Mouse (Mus musculus) cortical plate, adult 2 months (tissue): Measurements from ENCODE around the gene Szrd1. TPM values are rescaled to one million over a fixed set of nuclear protein-coding genes. Genes with fewer than 3 reads are reported as not detected.

Experiments used
- H3K27ac ChIP-seq: fragments of 200-500 bp; 2 replicates; pipeline ENCODE4 v1.5.1; 2012; ENCODE audit warnings: low read length, control low read depth, inconsistent platforms; ENCODE audit not compliant: insufficient read depth
- H3K4me1 ChIP-seq: fragments of 200-500 bp; 2 replicates; pipeline ENCODE4 v1.6.1; 2011; ENCODE audit warnings: low read length; ENCODE audit not compliant: control insufficient read depth, insufficient read depth
- H3K4me3 ChIP-seq: fragments of 200-500 bp; 2 replicates; pipeline ENCODE4 v1.5.1; 2011; ENCODE audit warnings: mild to moderate bottlenecking, low read length, control low read depth; ENCODE audit not compliant: insufficient read depth
- CTCF ChIP-seq: fragments of 200-500 bp; IDR thresholded peaks from 2 replicates; pipeline ENCODE4 v1.5.1; 2011; ENCODE audit warnings: mild to moderate bottlenecking, control low read depth, low read length; ENCODE audit not compliant: insufficient read depth; ENCODE audit errors: extremely low read depth
- POLR2A ChIP-seq: fragments of 200-500 bp; IDR thresholded peaks from 2 replicates; pipeline ENCODE4 v1.6.1; 2011; ENCODE audit warnings: mild to moderate bottlenecking, low read length, control low read depth; ENCODE audit not compliant: insufficient read depth; ENCODE audit errors: extremely low read depth
- polyA plus RNA-seq: library from polyadenylated mRNA; depleted of rRNA; stranded (reverse); fragments of >200 nt; gene quantifications from 2 replicates; pipeline ENCODE4 v1.2.3, GENCODE M21; 2012

The Szrd1 gene
- polyA plus RNA-seq, 1 experiment = 19.4 TPM

- Histone ChIP-seq H3K4me3 (no peak overlapping the region), H3K4me1 (peaks cover 19% of the 10 kb centered on the region), H3K27ac (peak overlapping the region; percentile 27; the same call in 1 of the 2 replicates)
- TF ChIP-seq CTCF (no peak), POLR2A (no peak)
Observed at GRCm38 (mm10) chr4:141134751-141135530, 4.6 kb downstream of the Szrd1 start.

GRCm38 (mm10) chr4:141134031-141134441 is 5.5 kb downstream of the Szrd1 start:
- peak overlapping the region; percentile 27; the same call in 1 of the 2 replicates for H3K27ac ChIP-seq
- H3K4me1 ChIP-seq = peaks cover 19% of the 10 kb centered on the region
- H3K4me3 ChIP-seq = no peak overlapping the region
- no peak for TF ChIP-seq POLR2A

DNA sequence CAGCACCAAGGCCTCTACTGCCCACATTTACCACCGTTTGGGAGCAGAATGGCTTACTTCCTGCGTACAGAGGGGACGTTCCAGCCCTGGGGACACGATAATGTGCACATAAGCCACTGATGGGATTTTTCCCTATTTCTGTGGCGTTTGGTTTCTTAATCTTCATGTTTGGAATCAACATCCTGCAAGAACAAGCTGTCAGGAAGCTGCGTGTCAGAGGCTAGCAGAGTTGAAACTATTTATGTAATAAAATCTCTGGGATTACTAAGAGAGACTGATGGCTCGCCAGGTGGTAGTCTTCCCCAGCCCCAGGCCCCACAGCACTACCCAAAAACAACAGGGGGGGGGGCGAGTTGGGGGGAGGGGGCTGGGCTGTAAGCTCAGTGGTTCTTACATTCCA is 6.3 kb downstream of the Szrd1 start:
- H3K27ac ChIP-seq = no peak overlapping the region
- no peak overlapping the region for H3K4me3 ChIP-seq
- TF ChIP-seq POLR2A (no peak), CTCF (no peak)
- peaks cover 19% of the 10 kb centered on the region for H3K4me1 ChIP-seq

GRCm38 (mm10) chr4:141132191-141132590 is 7.4 kb downstream of the Szrd1 start:
- Histone ChIP-seq H3K4me3 (no peak overlapping the region), H3K27ac (no peak overlapping the region), H3K4me1 (peaks cover 19% of the 10 kb centered on the region)
- TF ChIP-seq CTCF = no peak
- no peak for TF ChIP-seq POLR2A

DNA sequence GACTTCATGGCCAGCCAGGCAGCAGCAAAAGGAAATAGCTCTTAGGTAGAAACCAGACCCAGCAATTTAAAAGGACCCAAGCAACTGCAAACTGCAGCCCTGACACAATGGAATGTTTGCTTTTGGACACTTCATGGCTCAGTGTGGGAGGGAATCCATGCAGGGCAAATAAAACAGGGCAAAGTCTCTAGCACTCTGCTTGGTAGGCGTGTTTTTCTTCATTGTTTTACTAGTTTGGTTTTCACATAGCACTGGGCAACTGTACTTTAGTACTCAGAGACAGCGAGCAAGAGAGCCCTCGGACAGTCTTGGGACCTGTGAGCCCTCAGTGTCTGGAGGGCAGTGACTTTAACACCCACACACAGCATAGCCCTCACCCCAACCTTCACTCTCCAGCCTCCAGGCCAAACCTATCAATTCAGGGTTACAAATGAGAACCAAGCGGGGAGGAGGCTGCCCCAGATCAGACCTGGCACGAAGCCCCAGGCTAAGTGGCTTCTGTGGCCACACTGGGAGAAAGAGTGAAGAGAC is 8.0 kb downstream of the Szrd1 start:
- Histone ChIP-seq H3K4me3 (no peak overlapping the region), H3K4me1 (peaks cover 17% of the 10 kb centered on the region), H3K27ac (peak overlapping the region; percentile 9; the same call in 1 of the 2 replicates)
- TF ChIP-seq CTCF (no peak), POLR2A (no peak)

GRCm38 (mm10) chr4:141130704-141131342 is 8.8 kb downstream of the Szrd1 start:
- Histone ChIP-seq H3K4me1 (peaks cover 17% of the 10 kb centered on the region), H3K27ac (peak overlapping the region; percentile 9; the same call in 1 of the 2 replicates), H3K4me3 (no peak overlapping the region)
- TF ChIP-seq POLR2A = no peak
- TF ChIP-seq CTCF = no peak

DNA sequence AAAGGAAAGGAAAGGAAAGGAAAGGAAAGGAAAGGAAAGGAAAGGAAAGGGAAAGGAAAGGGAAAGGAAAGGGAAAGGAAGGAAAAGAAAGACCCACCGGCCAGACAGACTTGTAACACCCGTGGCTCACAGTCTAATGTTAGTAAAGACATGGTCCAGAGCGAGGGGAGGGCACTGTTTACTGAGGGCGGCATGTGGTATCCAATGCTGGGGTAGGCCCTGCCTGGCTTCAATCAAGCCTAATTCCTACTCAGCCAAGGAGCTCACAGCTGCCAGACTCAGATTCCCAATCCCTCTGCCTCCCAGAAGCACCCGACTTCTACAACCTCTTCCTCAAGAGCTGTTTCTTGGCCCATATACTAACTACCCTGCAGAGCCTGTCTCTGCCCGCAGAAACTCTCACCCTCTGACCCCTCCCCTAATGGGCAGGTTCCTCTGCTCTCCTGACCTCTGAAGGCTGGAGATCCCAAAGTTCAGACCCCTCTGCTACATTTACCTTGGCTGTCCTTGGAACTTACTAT is 10.3 kb downstream of the Szrd1 start:
- Histone ChIP-seq H3K27ac (no peak overlapping the region), H3K4me3 (no peak overlapping the region), H3K4me1 (peaks cover 10% of the 10 kb centered on the region)
- TF ChIP-seq CTCF = no peak
- TF ChIP-seq POLR2A = no peak

DNA sequence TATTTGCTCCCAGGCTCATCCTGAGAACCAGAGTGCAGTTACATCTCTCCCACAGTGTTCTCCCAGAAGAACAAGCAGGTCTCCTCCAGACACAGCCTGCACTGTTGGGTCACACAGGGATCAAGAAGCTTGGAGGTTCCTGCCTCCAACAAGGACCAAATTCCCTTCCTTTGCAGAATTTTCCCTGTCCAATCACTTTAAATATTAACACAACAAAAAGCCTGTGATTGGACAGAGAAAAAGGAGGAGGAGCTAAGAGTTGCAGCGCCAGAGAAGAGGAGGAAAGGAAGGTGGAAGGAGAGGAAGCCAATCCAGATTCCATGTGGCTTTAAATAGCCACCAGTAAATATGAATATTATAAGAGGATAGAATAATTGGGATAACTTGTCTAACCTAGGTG is 16.5 kb downstream of the Szrd1 start:
- TF ChIP-seq POLR2A = no peak
- peaks cover 14% of the 10 kb centered on the region for H3K4me1 ChIP-seq
- no peak overlapping the region for H3K27ac ChIP-seq
- H3K4me3 ChIP-seq = no peak overlapping the region

GRCm38 (mm10) chr4:141122663-141123062 is 16.9 kb downstream of the Szrd1 start:
- no peak for TF ChIP-seq POLR2A
- no peak for TF ChIP-seq CTCF
- Histone ChIP-seq H3K4me3 (no peak overlapping the region), H3K4me1 (peaks cover 14% of the 10 kb centered on the region), H3K27ac (no peak overlapping the region)

DNA sequence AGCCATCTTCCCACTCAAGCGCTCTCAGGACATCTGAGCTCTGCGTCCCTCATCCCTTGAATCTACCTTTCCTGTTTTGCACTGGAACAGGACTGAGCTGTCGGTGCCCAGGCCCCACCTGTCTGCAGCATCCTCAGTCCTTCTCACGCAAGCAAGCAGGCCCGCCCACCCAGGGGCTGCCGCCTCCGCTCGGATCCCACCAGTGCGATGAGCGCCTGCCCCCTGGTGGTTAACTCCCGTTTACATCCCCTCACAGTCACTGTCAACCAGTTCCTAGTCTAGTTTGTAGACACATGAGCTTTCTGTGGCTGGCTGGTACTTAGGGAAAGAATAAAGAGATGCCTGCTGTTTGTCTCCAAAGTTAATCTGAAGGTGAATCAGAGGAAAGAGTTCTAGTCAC is 18.9 kb downstream of the Szrd1 start:
- TF ChIP-seq CTCF (peak; percentile 65), POLR2A (no peak)

More for the DNA sequence above, 18.9 kb downstream of the Szrd1 start:
- no peak overlapping the region for H3K4me3 ChIP-seq
- peaks cover 14% of the 10 kb centered on the region for H3K4me1 ChIP-seq
- no peak overlapping the region for H3K27ac ChIP-seq
